Mouse (Mus musculus): Measurements from ENCODE around the gene Wdr90. TPM values are rescaled to one million over a fixed set of nuclear protein-coding genes. Genes with fewer than 3 reads are reported as not detected.
A peak's percentile ranks its signal among the peaks of the same experiment; 100 is the strongest.
"Not testable (repeated sequence)": the region's sequence is repeated elsewhere in the genome, so short reads cannot be mapped to it uniquely, and the experiment has no call there.

The Wdr90 gene
- polyA plus RNA-seq, 1 experiment from 2014 or later, result 7.2 TPM

GRCm38 (mm10) chr17:25809606-25810340 is 51.5 kb downstream of the Wdr90 start:
- 10% methylated on average over 25 of the region's 25 CpGs for WGBS (ENCODE audit: insufficient replicate concordance)
- peak overlapping the region; percentile 56 for H3K4me3 ChIP-seq (ENCODE audit: low read depth, low read length)
- peaks cover 9% of the 10 kb centered on the region for H3K4me1 ChIP-seq (ENCODE audit: control insufficient read depth, low read depth, low read length)
- H3K4me2 ChIP-seq (ENCODE audit: low read depth, low read length), result peak overlapping the region; percentile 67
- H3K9me3 ChIP-seq (replicated peaks; ENCODE audit: control insufficient read depth, low read length), result no peaks in the 10 kb centered on the region
- H3K36me3 ChIP-seq (ENCODE audit: control insufficient read depth, insufficient read depth), result no peaks in the 10 kb centered on the region
- ATAC-seq (ENCODE audit: low read depth), result no peak
- H3K27ac ChIP-seq (ENCODE audit: low read length), result no peak overlapping the region
- peaks cover 55% of the 10 kb centered on the region for H3K27me3 ChIP-seq (ENCODE audit: control insufficient read depth, insufficient read depth, low read depth, low read length)
- H3K9ac ChIP-seq (ENCODE audit: low read depth, low read length), result no peak overlapping the region

GRCm38 (mm10) chr17:25808789-25809605 is 52.3 kb downstream of the Wdr90 start, which contains the start of gene Fbxl16:
Gene Fbxl16 (plus strand): TSS chr17:25809085.
- peak within 1 kb of the TSS; percentile 56 for H3K4me3 ChIP-seq (ENCODE audit: low read depth, low read length)
- H3K4me1 ChIP-seq (ENCODE audit: control insufficient read depth, low read depth, low read length), result peaks cover 9% of the 10 kb centered on the region
- peak within 1 kb of the TSS; percentile 67 for H3K4me2 ChIP-seq (ENCODE audit: low read depth, low read length)
- no peaks in the 10 kb centered on the region for H3K9me3 ChIP-seq (replicated peaks; ENCODE audit: control insufficient read depth, low read length)
- WGBS (ENCODE audit: insufficient replicate concordance), result under 1% methylated on average over 91 of the region's 100 CpGs
- peaks cover 55% of the 10 kb centered on the region for H3K27me3 ChIP-seq (ENCODE audit: control insufficient read depth, insufficient read depth, low read depth, low read length)
- H3K9ac ChIP-seq (ENCODE audit: low read depth, low read length), result peak within 1 kb of the TSS; percentile 8; the same call in 1 of the 2 replicates
- no peak within 1 kb of the TSS for H3K27ac ChIP-seq (ENCODE audit: low read length)
- ATAC-seq (ENCODE audit: low read depth), result peak; percentile 66; the same call in 1 of the 2 replicates
- no peaks in the 10 kb centered on the region for H3K36me3 ChIP-seq (ENCODE audit: control insufficient read depth, insufficient read depth)

- Histone ChIP-seq H3K9me3 (replicated peaks; ENCODE audit: control insufficient read depth, low read length) (no peaks in the 10 kb centered on the region), H3K9ac (ENCODE audit: low read depth, low read length) (no peak overlapping the region), H3K4me3 (ENCODE audit: low read depth, low read length) (no peak overlapping the region), H3K36me3 (ENCODE audit: control insufficient read depth, insufficient read depth) (no peaks in the 10 kb centered on the region), H3K27me3 (ENCODE audit: control insufficient read depth, insufficient read depth, low read depth, low read length) (peaks cover 50% of the 10 kb centered on the region), H3K27ac (ENCODE audit: low read length) (no peak overlapping the region), H3K4me2 (ENCODE audit: low read depth, low read length) (no peak overlapping the region), H3K4me1 (ENCODE audit: control insufficient read depth, low read depth, low read length) (peaks cover 9% of the 10 kb centered on the region)
- ATAC-seq (ENCODE audit: low read depth), result no peak
- WGBS (ENCODE audit: insufficient replicate concordance), result 33% methylated on average over 5 of the region's 5 CpGs
These were observed 53.3 kb downstream of the Wdr90 start for GRCm38 (mm10) chr17:25808028-25808427.

GRCm38 (mm10) chr17:25807452-25807851 is 53.8 kb downstream of the Wdr90 start:
- H3K9me3 ChIP-seq (replicated peaks; ENCODE audit: control insufficient read depth, low read length); H3K9ac ChIP-seq (ENCODE audit: low read depth, low read length); H3K4me2 ChIP-seq (ENCODE audit: low read depth, low read length); H3K4me1 ChIP-seq (ENCODE audit: control insufficient read depth, low read depth, low read length); H3K4me3 ChIP-seq (ENCODE audit: low read depth, low read length); ATAC-seq (ENCODE audit: low read depth); H3K36me3 ChIP-seq (ENCODE audit: control insufficient read depth, insufficient read depth); H3K27ac ChIP-seq (ENCODE audit: low read length): not testable (repeated sequence)
- 29% methylated on average over 2 of the region's 2 CpGs for WGBS (ENCODE audit: insufficient replicate concordance)
- H3K27me3 ChIP-seq (ENCODE audit: control insufficient read depth, insufficient read depth, low read depth, low read length), result peaks cover 49% of the 10 kb centered on the region

GRCm38 (mm10) chr17:25806507-25806906 is 54.8 kb downstream of the Wdr90 start:
- Histone ChIP-seq H3K36me3 (ENCODE audit: control insufficient read depth, insufficient read depth) (no peaks in the 10 kb centered on the region), H3K9ac (ENCODE audit: low read depth, low read length) (no peak overlapping the region), H3K27ac (ENCODE audit: low read length) (no peak overlapping the region), H3K4me2 (ENCODE audit: low read depth, low read length) (no peak overlapping the region), H3K9me3 (replicated peaks; ENCODE audit: control insufficient read depth, low read length) (no peaks in the 10 kb centered on the region), H3K4me3 (ENCODE audit: low read depth, low read length) (no peak overlapping the region), H3K27me3 (ENCODE audit: control insufficient read depth, insufficient read depth, low read depth, low read length) (peaks cover 47% of the 10 kb centered on the region), H3K4me1 (ENCODE audit: control insufficient read depth, low read depth, low read length) (peaks cover 9% of the 10 kb centered on the region)
- no peak for ATAC-seq (ENCODE audit: low read depth)
- WGBS (ENCODE audit: insufficient replicate concordance), result 64% methylated on average over 4 of the region's 4 CpGs

DNA sequence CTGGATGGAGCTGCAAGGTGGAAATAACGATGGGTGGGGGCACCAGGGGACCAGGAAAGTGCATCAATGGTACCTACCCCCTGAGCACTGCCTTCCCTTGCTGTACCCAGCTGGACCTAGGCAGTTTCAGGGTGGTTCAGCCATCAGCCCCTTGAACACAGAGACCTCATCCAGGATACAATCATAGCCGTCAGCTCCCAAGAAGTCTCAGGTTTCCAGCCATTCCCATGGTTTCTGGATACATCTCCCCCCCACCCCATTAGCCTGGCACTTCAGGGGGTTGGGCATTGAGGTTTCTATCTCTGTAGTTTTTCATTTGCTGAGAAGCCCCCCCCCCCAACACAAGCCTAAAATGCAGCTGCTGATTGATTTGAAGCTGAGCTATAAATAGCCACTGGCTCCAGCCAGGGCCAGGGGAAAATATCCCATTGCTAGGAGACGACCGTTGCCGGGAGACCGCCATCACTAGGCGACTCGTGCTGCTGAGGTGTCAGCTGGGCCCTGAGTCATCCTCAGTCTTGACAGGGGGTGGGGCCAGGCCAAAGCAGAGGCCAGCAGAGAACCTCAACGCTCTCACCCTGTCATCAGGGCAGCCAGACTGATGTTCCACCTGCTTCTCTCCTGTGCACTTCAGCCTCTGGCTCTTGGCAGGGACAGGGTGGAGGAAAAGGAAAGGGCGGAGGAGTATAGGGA is 58.3 kb downstream of the Wdr90 start:
- H3K9ac ChIP-seq (ENCODE audit: low read depth, low read length), result no peak overlapping the region
- no peaks in the 10 kb centered on the region for H3K9me3 ChIP-seq (replicated peaks; ENCODE audit: control insufficient read depth, low read length)
- no peak overlapping the region for H3K4me3 ChIP-seq (ENCODE audit: low read depth, low read length)
- peaks cover 18% of the 10 kb centered on the region for H3K27me3 ChIP-seq (ENCODE audit: control insufficient read depth, insufficient read depth, low read depth, low read length)
- no peaks in the 10 kb centered on the region; the same call in 1 of the 2 replicates for H3K4me1 ChIP-seq (ENCODE audit: control insufficient read depth, low read depth, low read length)
- H3K27ac ChIP-seq (ENCODE audit: low read length), result no peak overlapping the region
- H3K36me3 ChIP-seq (ENCODE audit: control insufficient read depth, insufficient read depth), result no peaks in the 10 kb centered on the region
- no peak for ATAC-seq (ENCODE audit: low read depth)
- 8% methylated on average over 10 of the region's 10 CpGs for WGBS (ENCODE audit: insufficient replicate concordance)
- H3K4me2 ChIP-seq (ENCODE audit: low read depth, low read length), result no peak overlapping the region

GRCm38 (mm10) chr17:25801029-25801428 is 60.3 kb downstream of the Wdr90 start:
- Histone ChIP-seq H3K9me3 (replicated peaks; ENCODE audit: control insufficient read depth, low read length) (no peaks in the 10 kb centered on the region), H3K36me3 (ENCODE audit: control insufficient read depth, insufficient read depth) (no peaks in the 10 kb centered on the region), H3K4me3 (ENCODE audit: low read depth, low read length) (no peak overlapping the region), H3K4me2 (ENCODE audit: low read depth, low read length) (no peak overlapping the region), H3K27me3 (ENCODE audit: control insufficient read depth, insufficient read depth, low read depth, low read length) (peaks cover 15% of the 10 kb centered on the region), H3K4me1 (ENCODE audit: control insufficient read depth, low read depth, low read length) (peaks cover 11% of the 10 kb centered on the region), H3K27ac (ENCODE audit: low read length) (no peak overlapping the region), H3K9ac (ENCODE audit: low read depth, low read length) (no peak overlapping the region)
- ATAC-seq (ENCODE audit: low read depth), result no peak
- WGBS (ENCODE audit: insufficient replicate concordance), result 3% methylated on average over 6 of the region's 6 CpGs

GRCm38 (mm10) chr17:25796951-25797369 is 64.3 kb downstream of the Wdr90 start, which contains the start of gene Metrn:
Gene Metrn (minus strand): TSS chr17:25797136.
- Histone ChIP-seq H3K27ac (ENCODE audit: low read length) (peak within 1 kb of the TSS; percentile 27; the same call in 1 of the 2 replicates), H3K36me3 (ENCODE audit: control insufficient read depth, insufficient read depth) (no peaks in the 10 kb centered on the region), H3K9me3 (replicated peaks; ENCODE audit: control insufficient read depth, low read length) (no peaks in the 10 kb centered on the region), H3K4me3 (ENCODE audit: low read depth, low read length) (peak within 1 kb of the TSS; percentile 86), H3K9ac (ENCODE audit: low read depth, low read length) (peak within 1 kb of the TSS; percentile 74), H3K4me2 (ENCODE audit: low read depth, low read length) (peak within 1 kb of the TSS; percentile 94), H3K4me1 (ENCODE audit: control insufficient read depth, low read depth, low read length) (peaks cover 29% of the 10 kb centered on the region), H3K27me3 (ENCODE audit: control insufficient read depth, insufficient read depth, low read depth, low read length) (peaks cover 5% of the 10 kb centered on the region)
- under 1% methylated on average over 28 of the region's 35 CpGs for WGBS (ENCODE audit: insufficient replicate concordance)
- ATAC-seq (ENCODE audit: low read depth), result peak; percentile 80
